Mouse (Mus musculus): ENCODE measurements at regions not wholly inside any gene's neighbourhood (a gene's known extent, or its start where the extent isn't known, plus 50 kb on each side); places are given as distances from the start of the nearest gene placed in this dataset.

GRCm38 (mm10) chr16:90614137-90614536 is 113.1 kb downstream of the Mis18a start:
- no peak for DNase-seq (ENCODE audit: low spot score)

DNA sequence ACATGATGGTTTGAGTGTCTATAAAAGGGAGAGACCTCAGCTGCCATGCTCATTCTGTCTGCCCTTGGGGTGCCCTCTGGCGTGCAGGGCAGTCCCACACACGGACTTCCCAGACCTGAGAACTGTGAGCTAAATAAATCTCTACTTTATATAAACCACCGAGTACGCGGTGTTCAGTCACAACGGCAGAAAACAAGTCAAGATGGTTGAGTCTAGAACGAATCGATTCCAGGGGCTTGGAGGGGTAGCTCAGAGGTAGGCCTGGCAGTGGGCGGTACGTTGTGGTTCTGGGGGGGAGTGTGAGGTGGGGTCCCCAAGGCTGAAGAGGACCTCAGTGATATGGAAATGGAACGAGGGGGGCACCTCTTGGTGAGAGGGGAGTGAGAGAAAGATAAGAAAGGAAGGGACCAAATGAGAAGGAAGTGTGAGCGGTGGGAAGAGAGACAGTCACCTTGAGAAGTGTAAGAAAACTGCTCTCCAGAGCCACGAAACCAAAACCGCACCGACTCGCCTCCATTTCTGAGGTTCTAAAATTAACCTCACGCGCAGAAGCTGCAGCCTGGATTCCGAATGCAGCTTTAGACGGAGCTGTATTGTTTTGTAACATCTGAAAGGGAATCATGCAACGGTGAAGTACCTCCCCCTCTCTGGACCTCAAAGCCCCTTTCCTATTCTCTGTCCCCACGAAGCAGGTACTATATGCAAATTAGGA is 117.0 kb downstream of the Mis18a start:
- DNase-seq (ENCODE audit: low spot score) = no peak

- no peak for DNase-seq (ENCODE audit: low spot score)
Observed at GRCm38 (mm10) chr16:90599329-90599870, 127.8 kb downstream of the Mis18a start.

- DNase-seq (ENCODE audit: low spot score) = no peak
Observed at GRCm38 (mm10) chr16:90598727-90599126, 128.5 kb downstream of the Mis18a start.

DNA sequence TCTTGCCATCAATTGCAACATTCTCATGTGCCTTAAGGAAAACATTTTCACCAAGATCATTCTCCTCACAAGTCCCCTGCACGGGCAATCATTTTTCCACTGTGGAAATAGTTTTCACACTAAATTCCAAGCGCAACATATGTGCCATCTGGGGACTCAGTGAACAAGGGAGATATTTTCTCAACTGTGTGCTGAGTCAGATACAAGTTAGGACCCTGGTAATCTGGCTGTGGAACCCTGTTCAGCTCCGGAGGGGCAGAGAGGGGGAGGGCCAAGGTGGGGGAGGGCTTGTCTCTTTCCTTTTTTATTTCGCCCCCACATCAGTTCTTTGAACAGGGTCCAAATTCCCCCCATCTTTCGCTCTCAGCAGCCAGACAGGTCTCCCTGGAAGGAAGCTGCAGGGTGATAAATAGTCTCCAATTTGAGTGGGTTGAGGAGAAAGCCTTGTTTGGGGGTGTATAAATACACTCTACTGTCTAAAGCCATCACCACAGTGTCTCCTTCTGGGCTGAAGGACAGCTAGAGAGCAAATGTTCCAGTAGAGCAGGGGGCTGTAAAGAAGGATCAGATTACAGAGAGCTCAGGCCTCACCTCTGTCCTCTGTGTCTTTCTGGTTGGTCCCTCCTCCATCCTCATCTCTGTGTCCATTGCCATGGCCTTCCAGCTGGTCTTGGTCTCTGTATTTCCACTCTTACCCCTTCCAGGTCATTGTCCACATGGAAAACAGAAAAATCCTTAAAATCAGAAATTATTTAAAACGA is 134.3 kb downstream of the Mis18a start:
- DNase-seq (ENCODE audit: low spot score) = no peak

GRCm38 (mm10) chr16:90585171-90585570 is 142.0 kb downstream of the Mis18a start:
- peak; percentile 21 for DNase-seq (ENCODE audit: low spot score)

DNA sequence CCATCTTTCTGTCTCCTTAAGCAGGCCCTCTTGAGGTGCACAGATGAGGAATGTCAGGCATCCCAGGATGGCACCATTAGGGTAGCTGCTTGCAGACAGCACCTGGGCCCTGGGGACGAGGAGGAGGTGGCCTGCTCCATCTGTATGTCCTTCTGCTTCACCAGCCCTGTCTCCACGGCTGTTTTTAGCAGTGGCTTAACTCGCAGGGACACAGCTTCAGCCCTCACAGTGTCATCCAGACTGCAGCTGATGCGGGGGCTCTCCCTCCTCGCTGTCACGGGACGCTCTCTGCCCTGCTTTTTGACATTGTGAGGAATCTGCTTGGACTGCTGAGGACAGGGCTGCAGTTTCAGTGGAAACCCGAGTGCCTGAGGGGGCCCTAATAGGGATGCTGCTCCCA is 146.8 kb downstream of the Mis18a start:
- DNase-seq (ENCODE audit: low spot score) = no peak

GRCm38 (mm10) chr16:90571107-90571506 is 156.1 kb downstream of the Mis18a start:
- no peak for DNase-seq (ENCODE audit: low spot score)

DNA sequence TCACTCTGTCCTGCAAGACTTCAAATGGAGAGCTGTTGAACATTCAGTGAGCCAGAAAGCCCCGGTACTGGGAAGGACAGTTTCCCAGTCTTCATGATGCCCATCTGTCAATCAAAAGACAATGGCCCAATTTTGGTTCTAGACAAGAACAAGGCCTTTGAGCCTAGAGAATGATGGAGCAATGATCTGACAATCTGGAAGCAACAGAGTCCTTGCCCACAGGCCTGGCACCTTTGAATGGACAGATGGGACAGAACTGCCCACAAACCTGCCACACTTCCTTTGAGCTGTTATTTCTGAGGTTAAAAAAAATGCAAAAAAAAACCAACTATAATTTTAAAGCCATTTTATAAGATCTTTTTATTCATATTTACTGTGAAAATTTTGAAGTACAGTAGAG is 157.4 kb downstream of the Mis18a start:
- DNase-seq (ENCODE audit: low spot score) = no peak

- no peak for DNase-seq (ENCODE audit: low spot score)
Observed at GRCm38 (mm10) chr16:90565182-90565581, 162.0 kb downstream of the Mis18a start.

GRCm38 (mm10) chr16:90553120-90553519 is 167.3 kb downstream of the Hunk start:
- no peak for DNase-seq (ENCODE audit: low spot score)

GRCm38 (mm10) chr16:90551041-90551440 is 165.2 kb downstream of the Hunk start:
- no peak for DNase-seq (ENCODE audit: low spot score)

DNA sequence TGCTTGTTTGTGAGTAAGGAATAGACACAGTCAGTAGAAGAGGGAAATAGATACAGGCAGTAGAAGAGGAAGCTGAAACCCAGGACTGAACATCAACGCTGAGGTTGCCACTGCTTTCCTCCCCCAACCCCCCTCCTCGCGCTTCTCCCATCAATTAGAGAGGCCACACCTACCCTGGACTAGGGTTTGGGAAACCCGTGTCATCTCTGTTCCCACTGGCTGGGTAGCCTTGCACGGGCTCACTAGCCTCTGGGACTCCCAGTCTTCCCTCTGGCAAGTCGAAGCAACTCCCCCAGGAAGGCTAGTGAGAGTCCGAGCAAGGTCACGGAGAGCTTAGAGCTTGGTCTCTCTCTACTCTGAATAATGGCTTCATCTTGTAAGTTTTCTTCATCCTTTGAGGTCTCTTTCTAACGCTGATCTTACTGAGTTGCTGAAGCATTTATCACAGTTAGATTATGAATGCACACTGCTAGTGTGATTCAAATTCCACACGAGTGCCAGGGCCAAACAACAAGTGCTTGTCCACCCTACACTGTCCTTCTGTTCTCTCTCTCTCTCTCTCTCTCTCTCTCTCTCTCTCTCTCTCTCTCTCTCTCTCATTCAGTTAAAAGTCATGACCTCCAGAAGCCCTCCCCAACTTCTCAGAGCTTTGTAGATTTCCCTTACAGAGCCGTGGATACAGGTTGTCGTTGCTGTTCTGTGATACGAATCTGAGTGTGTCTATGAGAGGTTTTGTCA is 164.4 kb downstream of the Hunk start:
- DNase-seq (ENCODE audit: low spot score) = no peak

All from ovary, adult 18-20 months (tissue).